Mouse (Mus musculus): ENCODE results near the gene Nudt21. TPM values are rescaled to one million over a fixed set of nuclear protein-coding genes. Genes with fewer than 3 reads are reported as not detected.

Nudt21 gene
- total RNA-seq, 2 experiments from 2014 or later: 47.4 to 52.3 TPM

GRCm38 (mm10) chr8:93968293-93968692, 68.5 kb downstream of the Nudt21 start:
- intact Hi-C loops (cut with DNase I): no loop called here
- DNase-seq (ENCODE audit: low spot score in 2 of 2): no peak

Other genes starting within 250 kb of the Nudt21 start
- 100 to 1,000 TPM; 738 to 746 TPM for gene Gnao1, start 227.1 kb downstream of the Nudt21 start, total RNA-seq (2021)
- gene Amfr, start 24.2 kb downstream of the Nudt21 start, total RNA-seq (2021): 100 to 1,000 TPM; 114 to 115 TPM
- gene Ogfod1, start 167 bp upstream of the Nudt21 start, total RNA-seq (2021): 10 to 100 TPM; 86.6 to 96.8 TPM
- 10 to 100 TPM; 24.4 to 31.5 TPM for gene Bbs2, start 61.9 kb upstream of the Nudt21 start, total RNA-seq (2021)
- gene Mt4, start 100.2 kb upstream of the Nudt21 start, total RNA-seq (2021): not detected
- 100 to 1,000 TPM; 827 to 906 TPM for gene Mt3, start 115.6 kb upstream of the Nudt21 start, total RNA-seq (2021)
- 100 to 1,000 TPM; 386 to 457 TPM for gene Mt2, start 135.6 kb upstream of the Nudt21 start, total RNA-seq (2021)
- 100 to 1,000 TPM; 501 to 574 TPM for gene Mt1, start 142.1 kb upstream of the Nudt21 start, total RNA-seq (2021)
- 10 to 100 TPM; 40.7 to 62.8 TPM for gene Nup93, start 177.5 kb upstream of the Nudt21 start, total RNA-seq (2021)